Mouse (Mus musculus) heart, embryonic 16.5 days (tissue): ENCODE data around the gene 1600014C23Rik. TPM values are rescaled to one million over a fixed set of nuclear protein-coding genes. Genes with fewer than 3 reads are reported as not detected.

Experiments
- ATAC-seq: fragments of 200-750 bp; cut with Nextera tagmentation; replicated peaks from 2 replicates; pipeline ENCODE4 v1.8.0; 2017; ENCODE audit warnings: moderate number of reproducible peaks; ENCODE audit not compliant: insufficient read depth, low FRiP score; ENCODE audit errors: extremely low read depth
- H3K27ac ChIP-seq: fragments of 300-500 bp; sonication (generic); 2 replicates; pipeline ENCODE4 v1.5.1; 2014; ENCODE audit warnings: mild to moderate bottlenecking, low read length, control low read depth, moderate library complexity
- H3K27me3 ChIP-seq: fragments of 300-500 bp; sonication (generic); 2 replicates; pipeline ENCODE4 v1.6.1; 2014; ENCODE audit warnings: low read length, mixed read lengths; ENCODE audit not compliant: control insufficient read depth, insufficient read depth
- H3K36me3 ChIP-seq: fragments of 300-500 bp; sonication (generic); 2 replicates; pipeline ENCODE4 v1.6.1; 2014; ENCODE audit not compliant: control insufficient read depth, insufficient read depth
- H3K4me1 ChIP-seq: fragments of 300-500 bp; sonication (generic); 2 replicates; pipeline ENCODE4 v1.6.1; 2014; ENCODE audit warnings: low read length, mixed read lengths; ENCODE audit not compliant: control insufficient read depth, insufficient read depth
- H3K4me2 ChIP-seq: fragments of 300-500 bp; sonication (generic); 2 replicates; pipeline ENCODE4 v1.6.1; 2014; ENCODE audit warnings: low read depth, mild to moderate bottlenecking, control low read depth, low read length
- H3K4me3 ChIP-seq: fragments of 300-500 bp; sonication (generic); 2 replicates; pipeline ENCODE4 v1.5.1; 2014; ENCODE audit warnings: mild to moderate bottlenecking, control low read depth, low read length
- H3K9ac ChIP-seq: fragments of 300-500 bp; sonication (generic); 2 replicates; pipeline ENCODE4 v1.6.1; 2014; ENCODE audit warnings: low read length, control low read depth
- H3K9me3 ChIP-seq: fragments of 300-500 bp; sonication (generic); replicated peaks from 2 replicates; pipeline ENCODE4 v1.6.1; 2016; ENCODE audit warnings: low read length; ENCODE audit not compliant: control insufficient read depth
- WGBS: fragments of 180-500 bp; shearing (Covaris S2); extraction: QIAGEN DNeasy Blood & Tissue Kit; methylation state at CpG from one replicate; pipeline ENCODE4 v1.1.7; 2014; 5-methylcytosine and 5-hydroxymethylcytosine counted together
- polyA plus RNA-seq: library from polyadenylated mRNA; unstranded; fragments of >200 nt; fragmentation: Nextera tagmentation; extraction: Ambion mirVana; gene quantifications from 2 replicates; pipeline ENCODE4 v1.2.1, GENCODE M21; 2015

The 1600014C23Rik gene
- polyA plus RNA-seq, 1 experiment from 2014 or later: 1.4 TPM

- H3K4me1 ChIP-seq: peaks cover 41% of the 10 kb centered on the region
- WGBS: 39% methylated on average over 3 of the region's 3 CpGs
Measured at GRCm38 (mm10) chr17:45734333-45734732, 689 bp upstream of the 1600014C23Rik start.

GRCm38 (mm10) chr17:45733038-45733734, 458 bp downstream of the 1600014C23Rik start:
- H3K27me3 ChIP-seq: no peaks in the 10 kb centered on the region
- no peak for ATAC-seq
- peak overlapping the region; percentile 80 for H3K4me2 ChIP-seq
- peak overlapping the region; percentile 77 for H3K27ac ChIP-seq
- no peaks in the 10 kb centered on the region for H3K36me3 ChIP-seq
- H3K4me3 ChIP-seq: peak overlapping the region; percentile 46
- H3K4me1 ChIP-seq: peaks cover 51% of the 10 kb centered on the region
- WGBS: 71% methylated on average over 19 of the region's 19 CpGs
- H3K9ac ChIP-seq: peak overlapping the region; percentile 77
- H3K9me3 ChIP-seq: no peaks in the 10 kb centered on the region

More at GRCm38 (mm10) chr17:45734333-45734732, 689 bp upstream of the 1600014C23Rik start:
- peak overlapping the region; percentile 77 for H3K9ac ChIP-seq
- ATAC-seq: no peak
- peak overlapping the region; percentile 46 for H3K4me3 ChIP-seq
- H3K4me2 ChIP-seq: peak overlapping the region; percentile 80
- H3K27ac ChIP-seq: peak overlapping the region; percentile 77
- no peaks in the 10 kb centered on the region for H3K27me3 ChIP-seq
- H3K36me3 ChIP-seq: no peaks in the 10 kb centered on the region
- no peaks in the 10 kb centered on the region for H3K9me3 ChIP-seq

- Histone ChIP-seq H3K9ac (no peak overlapping the region), H3K27ac (no peak overlapping the region), H3K27me3 (no peaks in the 10 kb centered on the region), H3K4me2 (no peak overlapping the region), H3K4me3 (no peak overlapping the region), H3K4me1 (peaks cover 47% of the 10 kb centered on the region), H3K9me3 (no peaks in the 10 kb centered on the region), H3K36me3 (no peaks in the 10 kb centered on the region)
- WGBS: 24% methylated on average over 9 of the region's 9 CpGs
- ATAC-seq: no peak
Measured at GRCm38 (mm10) chr17:45731172-45731864, 2.3 kb downstream of the 1600014C23Rik start.

- H3K9me3 ChIP-seq: no peaks in the 10 kb centered on the region
- no peaks in the 10 kb centered on the region for H3K27me3 ChIP-seq
- WGBS: 96% methylated on average over 4 of the region's 4 CpGs
- no peak overlapping the region for H3K4me2 ChIP-seq
- H3K4me3 ChIP-seq: no peak overlapping the region
- no peak for ATAC-seq
- no peaks in the 10 kb centered on the region for H3K36me3 ChIP-seq
- H3K27ac ChIP-seq: no peak overlapping the region
- peaks cover 41% of the 10 kb centered on the region for H3K4me1 ChIP-seq
- no peak overlapping the region for H3K9ac ChIP-seq
Measured at GRCm38 (mm10) chr17:45730696-45731095, 2.9 kb downstream of the 1600014C23Rik start.

- peaks cover 31% of the 10 kb centered on the region for H3K4me1 ChIP-seq
- peak; percentile 66 for ATAC-seq
Measured at GRCm38 (mm10) chr17:45729387-45729786, 4.3 kb downstream of the 1600014C23Rik start.

GRCm38 (mm10) chr17:45727983-45728723, 5.5 kb downstream of the 1600014C23Rik start:
- no peaks in the 10 kb centered on the region for H3K27me3 ChIP-seq
- H3K36me3 ChIP-seq: no peaks in the 10 kb centered on the region
- H3K4me2 ChIP-seq: no peak overlapping the region
- H3K9me3 ChIP-seq: no peaks in the 10 kb centered on the region
- H3K9ac ChIP-seq: peak overlapping the region; percentile 42; the same call in 1 of the 2 replicates
- no peak overlapping the region for H3K4me3 ChIP-seq
- H3K4me1 ChIP-seq: peaks cover 24% of the 10 kb centered on the region
- WGBS: 72% methylated on average over 8 of the region's 8 CpGs
- no peak overlapping the region for H3K27ac ChIP-seq
- ATAC-seq: no peak

More at GRCm38 (mm10) chr17:45729387-45729786, 4.3 kb downstream of the 1600014C23Rik start:
- Histone ChIP-seq H3K27ac (peak overlapping the region; percentile 85), H3K36me3 (no peaks in the 10 kb centered on the region), H3K9ac (peak overlapping the region; percentile 42), H3K4me2 (no peak overlapping the region), H3K4me3 (no peak overlapping the region), H3K27me3 (no peaks in the 10 kb centered on the region), H3K9me3 (no peaks in the 10 kb centered on the region)
- WGBS: 17% methylated on average over 10 of the region's 10 CpGs

GRCm38 (mm10) chr17:45727481-45727880, 6.2 kb downstream of the 1600014C23Rik start:
- Histone ChIP-seq H3K27me3 (no peaks in the 10 kb centered on the region), H3K9me3 (no peaks in the 10 kb centered on the region), H3K4me2 (no peak overlapping the region), H3K4me1 (peaks cover 24% of the 10 kb centered on the region), H3K36me3 (no peaks in the 10 kb centered on the region), H3K4me3 (no peak overlapping the region), H3K9ac (no peak overlapping the region), H3K27ac (no peak overlapping the region)
- no peak for ATAC-seq
- WGBS: 91% methylated on average over 2 of the region's 2 CpGs

- Histone ChIP-seq H3K4me2 (no peak overlapping the region), H3K9ac (peak overlapping the region; percentile 31), H3K27me3 (no peaks in the 10 kb centered on the region), H3K4me1 (peaks cover 24% of the 10 kb centered on the region), H3K27ac (no peak overlapping the region), H3K4me3 (no peak overlapping the region), H3K9me3 (no peaks in the 10 kb centered on the region), H3K36me3 (no peaks in the 10 kb centered on the region)
- ATAC-seq: no peak
- 64% methylated on average over 7 of the region's 7 CpGs for WGBS
Measured at GRCm38 (mm10) chr17:45726249-45726648, 7.4 kb downstream of the 1600014C23Rik start.

GRCm38 (mm10) chr17:45724574-45724921, 9.1 kb downstream of the 1600014C23Rik start:
- Histone ChIP-seq H3K9me3 (no peaks in the 10 kb centered on the region), H3K4me1 (peaks cover 19% of the 10 kb centered on the region), H3K4me2 (no peak overlapping the region), H3K27ac (no peak overlapping the region), H3K9ac (no peak overlapping the region), H3K36me3 (no peaks in the 10 kb centered on the region), H3K27me3 (no peaks in the 10 kb centered on the region), H3K4me3 (no peak overlapping the region)
- 86% methylated on average over 10 of the region's 10 CpGs for WGBS
- ATAC-seq: no peak
